Mouse (Mus musculus) skeletal muscle tissue, adult 2 months (tissue): ENCODE data around the gene Zfand4.
"Not testable (repeated sequence)": the region's sequence is repeated elsewhere in the genome, so short reads cannot be mapped to it uniquely, and the experiment has no call there.

ENCODE experiments used
- DNase-seq: peaks from one replicate; pipeline ENCODE4 v3.0.0-alpha.2; 2012; ENCODE audit warnings: low read depth, low spot score

Zfand4 gene

GRCm38 (mm10) chr6:116311411-116311810 lies 47.4 kb downstream of the Zfand4 start:
- no peak for DNase-seq

GRCm38 (mm10) chr6:116319259-116319658 lies 55.2 kb downstream of the Zfand4 start:
- DNase-seq, result peak; percentile 3

GRCm38 (mm10) chr6:116326641-116327040 lies 62.6 kb downstream of the Zfand4 start:
- DNase-seq, result no peak

- no peak for DNase-seq
Measured at GRCm38 (mm10) chr6:116331396-116331795, 67.4 kb downstream of the Zfand4 start.

GRCm38 (mm10) chr6:116337466-116337834 lies 73.4 kb downstream of the Zfand4 start:
- no peak for DNase-seq

GRCm38 (mm10) chr6:116337835-116338501 lies 73.9 kb downstream of the Zfand4 start, which contains the start of gene March8:
March8 (plus strand) TSS chr6:116338024.
- peak; percentile 97 for DNase-seq

- no peak for DNase-seq
Measured at GRCm38 (mm10) chr6:116338520-116338919, 74.5 kb downstream of the Zfand4 start.

- no peak for DNase-seq
Measured at GRCm38 (mm10) chr6:116339088-116339487, 75.1 kb downstream of the Zfand4 start.

- no peak for DNase-seq
Measured at GRCm38 (mm10) chr6:116340521-116340920, 76.5 kb downstream of the Zfand4 start.

- no peak for DNase-seq
Measured at GRCm38 (mm10) chr6:116347953-116348352, 83.9 kb downstream of the Zfand4 start.

GRCm38 (mm10) chr6:116349997-116350396 lies 86.0 kb downstream of the Zfand4 start:
- DNase-seq, result peak; percentile 30

- no peak for DNase-seq
Measured at GRCm38 (mm10) chr6:116350643-116351042, 86.6 kb downstream of the Zfand4 start.

- no peak for DNase-seq
Measured at GRCm38 (mm10) chr6:116351534-116351933, 87.5 kb downstream of the Zfand4 start.

- no peak for DNase-seq
Measured at GRCm38 (mm10) chr6:116353428-116353827, 89.4 kb downstream of the Zfand4 start.

- DNase-seq, result not testable (repeated sequence)
Measured at GRCm38 (mm10) chr6:116356311-116356947, 92.4 kb downstream of the Zfand4 start.

- DNase-seq, result no peak
Measured at GRCm38 (mm10) chr6:116356948-116357325, 92.9 kb downstream of the Zfand4 start.

- no peak for DNase-seq
Measured at GRCm38 (mm10) chr6:116358056-116358455, 94.0 kb downstream of the Zfand4 start.

GRCm38 (mm10) chr6:116359256-116359655 lies 95.2 kb downstream of the Zfand4 start:
- peak; percentile 16 for DNase-seq

- DNase-seq, result no peak
Measured at GRCm38 (mm10) chr6:116361463-116361862, 97.4 kb downstream of the Zfand4 start.

GRCm38 (mm10) chr6:116361993-116362392 lies 98.0 kb downstream of the Zfand4 start:
- no peak for DNase-seq

GRCm38 (mm10) chr6:116367971-116368370 lies 103.9 kb downstream of the Zfand4 start:
- DNase-seq, result no peak

GRCm38 (mm10) chr6:116369811-116370210 lies 105.8 kb downstream of the Zfand4 start:
- DNase-seq, result no peak
